Mouse (Mus musculus): ENCODE measurements around the gene Zfp804a. TPM values are rescaled to one million over a fixed set of nuclear protein-coding genes. Genes with fewer than 3 reads are reported as not detected.

The Zfp804a gene
- polyA plus RNA-seq, 1 experiment from 2014 or later = 0.06 TPM

GRCm38 (mm10) chr2:82253382-82253781 is 200.4 kb downstream of the Zfp804a start:
- ATAC-seq = no peak
- no peak for TF ChIP-seq CTCF (IDR thresholded peaks at IDR 0.05)
- ChIA-PET CTCF (no interaction called here), POLR2A (no interaction called here)
- no peaks in the 10 kb centered on the region for H3K27me3 ChIP-seq
- in situ Hi-C loops (cut with MboI; ENCODE audit: low pct_unique_long_range_greater_than_20kb) = no loop called here
- no peak for DNase-seq (ENCODE audit: low read depth, low spot score)

- CTCF ChIA-PET = no interaction called here
- in situ Hi-C loops (cut with MboI; ENCODE audit: low pct_unique_long_range_greater_than_20kb) = no loop called here
- POLR2A ChIA-PET = no interaction called here
Observed at GRCm38 (mm10) chr2:82282591-82283269, 229.7 kb downstream of the Zfp804a start.

GRCm38 (mm10) chr2:82294932-82295493 is 242.0 kb downstream of the Zfp804a start:
- no peak for TF ChIP-seq CTCF (IDR thresholded peaks at IDR 0.05)
- ATAC-seq (no peak), DNase-seq (ENCODE audit: low read depth, low spot score) (no peak)
- no peaks in the 10 kb centered on the region for H3K27me3 ChIP-seq
- POLR2A ChIA-PET = no interaction called here
- CTCF ChIA-PET = no interaction called here
- in situ Hi-C loops (cut with MboI; ENCODE audit: low pct_unique_long_range_greater_than_20kb) = no loop called here

More at GRCm38 (mm10) chr2:82282591-82283269, 229.7 kb downstream of the Zfp804a start:
- ATAC-seq (no peak), DNase-seq (ENCODE audit: low read depth, low spot score) (no peak)
- no peaks in the 10 kb centered on the region for H3K27me3 ChIP-seq
- TF ChIP-seq CTCF (IDR thresholded peaks at IDR 0.05) = no peak

Data from Patski (cell line).